8 mouse cellular contexts compared by ENCODE assay signal in the genomic region with DNA sequence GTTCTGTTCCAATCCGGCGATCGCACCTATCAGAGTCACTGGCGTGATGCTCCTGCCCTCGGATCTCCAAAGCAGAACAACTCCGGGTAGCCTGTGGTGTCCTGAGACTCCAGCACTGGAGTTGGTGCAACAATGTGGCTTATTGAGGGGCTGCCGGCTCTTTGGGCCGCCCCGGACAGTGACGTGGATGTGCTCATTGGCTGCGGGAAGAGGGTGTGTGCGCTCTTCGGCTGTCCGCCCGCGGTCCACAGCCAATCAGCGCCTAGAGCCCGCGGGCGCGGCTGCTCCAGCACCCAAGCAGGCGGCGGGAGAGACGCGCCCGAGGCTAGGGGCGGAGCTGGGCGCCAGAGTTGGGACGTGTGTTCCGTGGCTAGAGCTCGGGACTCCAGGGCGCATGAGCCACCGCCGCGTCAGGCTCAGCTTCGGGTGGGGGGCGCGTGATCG. TPM values are rescaled to one million over a fixed set of nuclear protein-coding genes. Genes with fewer than 3 reads are reported as not detected.
A peak's percentile ranks its signal among the peaks of the same experiment; 100 is the strongest.
DNase-seq lines count a peak whose midpoint lies in the region; ATAC-seq lines count a peak whose summit lies in the region.

A gene (minus strand): TSS at position 134 of the 444 bp plus-strand sequence.

- no peak within 1 kb of the TSS for H3K27ac ChIP-seq in hindbrain, embryonic 14.5 days

- WGBS in hindbrain, embryonic 14.5 days, result under 1% methylated on average over 39 of the region's 39 CpGs

- H3K27me3 ChIP-seq in hindbrain, embryonic 14.5 days (ENCODE audit: control insufficient read depth, insufficient read depth, low read length), result peaks cover 11% of the 10 kb centered on the region

- H3K36me3 ChIP-seq in hindbrain, embryonic 14.5 days (replicated peaks; ENCODE audit: control insufficient read depth, insufficient read depth), result no peaks in the 10 kb centered on the region

- H3K9me3 ChIP-seq in hindbrain, embryonic 14.5 days (ENCODE audit: control insufficient read depth, low read length), result no peaks in the 10 kb centered on the region

- peak within 1 kb of the TSS; percentile 47 for H3K4me3 ChIP-seq in hindbrain, embryonic 14.5 days (replicated peaks; ENCODE audit: low read length)

- no peaks in the 10 kb centered on the region; the same call in 1 of the 2 replicates for H3K4me1 ChIP-seq in hindbrain, embryonic 14.5 days (replicated peaks; ENCODE audit: control insufficient read depth, insufficient read depth, low read length)

- DNase-seq in T-cell, adult 2 months (ENCODE audit: low spot score), result peak; percentile 46
- DNase-seq in cerebellum, postnatal 36 days, result peak; percentile 47 to 56
- peak; percentile 70 to 81 for DNase-seq in frontal cortex, postnatal 36 days (ENCODE audit: low spot score in 2 of 2)
- DNase-seq in hindbrain, embryonic 14.5 days (ENCODE audit: low spot score), result peak; percentile 77
- DNase-seq in layer of hippocampus, postnatal 36 days, result peak; percentile 73 to 80
- peak; percentile 91 for DNase-seq in lung, postnatal 25 days (ENCODE audit: low spot score)
- peak; percentile 86 for DNase-seq in retina, adult 2 months (ENCODE audit: low read depth, low spot score)
- DNase-seq in thymus, postnatal 25 days, result peak; percentile 79

- H3K9ac ChIP-seq in hindbrain, embryonic 14.5 days, result peak within 1 kb of the TSS; percentile 43

- peak within 1 kb of the TSS; percentile 96 for H3K4me2 ChIP-seq in hindbrain, embryonic 14.5 days (replicated peaks)

- peak; percentile 97 for ATAC-seq in hindbrain, embryonic 14.5 days (ENCODE audit: low FRiP score)

RNA-seq across cellular contexts. Expression of the gene that starts here (rescaled TPM):
- 2.4 and 3.4 TPM in 2 replicates for polyA plus RNA-seq in hindbrain, embryonic 14.5 days (2014; fragmentation: Nextera tagmentation; extraction: Ambion mirVana)
- total RNA-seq in layer of hippocampus, postnatal 36 days (2021), result 1 to 10 TPM; 6.9 to 8.3 TPM
